Mouse (Mus musculus) liver, postnatal 0 days (tissue): ENCODE measurements around the gene Kcnj10. TPM values are rescaled to one million over a fixed set of nuclear protein-coding genes. Genes with fewer than 3 reads are reported as not detected.

Experiments
- ATAC-seq: fragments of 200-750 bp; cut with Nextera tagmentation; 2 replicates; pipeline ENCODE4 v1.8.0; 2017; ENCODE audit warnings: mild to moderate bottlenecking, moderate library complexity
- DNase-seq: peaks from one replicate; pipeline ENCODE4 v3.0.0-alpha.2; 2016
- H3K27ac ChIP-seq: fragments of 300-500 bp; sonication (generic); 2 replicates; pipeline ENCODE4 v1.5.1; 2014; ENCODE audit warnings: antibody characterized with exemption, moderate library complexity, mild to moderate bottlenecking, low read depth
- H3K27me3 ChIP-seq: fragments of 300-500 bp; sonication (generic); 2 replicates; pipeline ENCODE4 v1.6.1; 2014; ENCODE audit warnings: low read length, control low read depth, mixed read lengths; ENCODE audit not compliant: insufficient read depth
- H3K36me3 ChIP-seq: fragments of 300-500 bp; sonication (generic); replicated peaks from 2 replicates; pipeline ENCODE4 v1.6.1; 2014; ENCODE audit warnings: mild to moderate bottlenecking, control low read depth, low read length, moderate library complexity, mixed read lengths; ENCODE audit not compliant: insufficient read depth
- H3K4me1 ChIP-seq: fragments of 300-500 bp; sonication (generic); 2 replicates; pipeline ENCODE4 v1.6.1; 2014; ENCODE audit warnings: antibody characterized with exemption, mild to moderate bottlenecking, control low read depth; ENCODE audit not compliant: insufficient read depth
- H3K4me2 ChIP-seq: fragments of 300-500 bp; sonication (generic); 2 replicates; pipeline ENCODE4 v1.6.1; 2014; ENCODE audit warnings: low read depth, mild to moderate bottlenecking, low read length, moderate library complexity, mixed read lengths
- H3K4me3 ChIP-seq: fragments of 300-500 bp; sonication (generic); 2 replicates; pipeline ENCODE4 v1.5.1; 2014; ENCODE audit warnings: low read depth, low read length
- H3K9ac ChIP-seq: fragments of 300-500 bp; sonication (generic); replicated peaks from 2 replicates; pipeline ENCODE4 v1.6.1; 2014; ENCODE audit warnings: mild to moderate bottlenecking, moderate library complexity
- H3K9me3 ChIP-seq: fragments of 300-500 bp; sonication (generic); 2 replicates; pipeline ENCODE4 v1.6.1; 2016; ENCODE audit warnings: mild to moderate bottlenecking, control low read depth, low read length, mixed read lengths
- CTCF ChIP-seq: sonication (generic); IDR thresholded peaks from 2 replicates; pipeline ENCODE4 v1.5.1; 2016; ENCODE audit warnings: antibody characterized with exemption, low read depth
- EP300 ChIP-seq: IDR thresholded peaks from 2 replicates; pipeline ENCODE4 v1.6.1; 2016; ENCODE audit warnings: antibody characterized with exemption, low read depth, mild to moderate bottlenecking
- WGBS: fragments of 180-500 bp; shearing (Covaris S2); extraction: QIAGEN DNeasy Blood & Tissue Kit; methylation state at CpG from one replicate; pipeline ENCODE4 v1.1.7; 2014; ENCODE audit not compliant: insufficient replicate concordance; 5-methylcytosine and 5-hydroxymethylcytosine counted together
- polyA plus RNA-seq: library from polyadenylated mRNA; unstranded; fragments of >200 nt; fragmentation: Nextera tagmentation; extraction: Ambion mirVana; gene quantifications from 2 replicates; pipeline ENCODE4 v1.2.1, GENCODE M21; 2015

Gene Kcnj10
- polyA plus RNA-seq, 1 experiment from 2014 or later = 0.19 TPM

GRCm38 (mm10) chr1:172390769-172391168 is 49.8 kb downstream of the Kcnj10 start:
- H3K4me2 ChIP-seq = no peak overlapping the region
- WGBS = 37% methylated on average over 1 of the region's 1 CpGs
- no peaks in the 10 kb centered on the region for H3K9me3 ChIP-seq
- no peak overlapping the region for H3K27ac ChIP-seq
- DNase-seq (no peak), ATAC-seq (0 out of 2 replicates have a peak, but pooled peaks have one; percentile 23)
- 0 out of 2 replicates have a peak, but pooled peaks cover 4% of the 10 kb centered on the region for H3K4me1 ChIP-seq
- no peaks in the 10 kb centered on the region for H3K27me3 ChIP-seq
- no peaks in the 10 kb centered on the region for H3K36me3 ChIP-seq
- TF ChIP-seq EP300 = no peak
- TF ChIP-seq CTCF = no peak
- no peak overlapping the region for H3K4me3 ChIP-seq
- no peak overlapping the region for H3K9ac ChIP-seq

DNA sequence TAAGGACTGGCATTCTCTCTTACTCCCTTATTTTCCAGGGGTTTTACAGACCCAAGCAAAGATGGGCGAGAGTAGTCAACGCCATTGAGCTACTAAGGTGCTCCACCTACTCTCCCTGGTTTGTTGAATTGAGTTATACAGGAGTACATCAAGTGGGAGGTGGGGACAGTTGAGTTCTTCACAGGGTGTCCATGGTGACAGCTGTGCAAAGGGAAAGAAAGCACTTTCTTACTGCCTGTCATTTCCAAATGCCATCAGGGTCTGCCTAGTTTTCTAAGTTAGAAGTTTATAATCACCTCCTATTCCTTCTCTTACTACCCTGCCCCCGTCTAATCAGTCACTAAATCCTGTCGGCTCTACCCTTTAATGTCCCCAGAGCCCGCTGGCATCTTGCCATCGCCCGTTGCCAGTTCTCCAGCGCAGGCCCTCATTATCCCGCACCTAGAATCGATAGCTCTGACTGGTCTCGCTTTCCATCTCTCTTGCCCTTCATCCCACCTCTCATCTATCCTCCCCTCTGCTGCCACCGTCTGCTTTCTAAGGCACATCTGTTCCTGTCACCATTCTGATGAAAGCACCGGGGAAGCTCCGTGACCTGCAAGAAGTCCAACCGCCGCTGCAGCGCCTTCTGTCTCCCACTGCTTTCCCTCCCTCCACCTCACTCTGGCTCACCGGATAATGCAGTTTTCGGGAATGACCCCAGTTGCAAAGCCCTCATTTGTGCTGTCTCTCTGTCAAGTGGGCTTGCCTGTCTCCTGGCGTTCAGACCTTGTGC is 51.0 kb downstream of the Kcnj10 start:
- TF ChIP-seq EP300 (no peak), CTCF (no peak)
- H3K9me3 ChIP-seq = no peaks in the 10 kb centered on the region
- H3K4me1 ChIP-seq = 0 out of 2 replicates have a peak, but pooled peaks cover 4% of the 10 kb centered on the region
- no peak overlapping the region for H3K4me3 ChIP-seq
- H3K9ac ChIP-seq = no peak overlapping the region
- no peaks in the 10 kb centered on the region for H3K36me3 ChIP-seq
- WGBS = 46% methylated on average over 20 of the region's 20 CpGs
- ATAC-seq (peak; percentile 45; the same call in 1 of the 2 replicates), DNase-seq (peak; percentile 45)
- H3K27ac ChIP-seq = no peak overlapping the region
- H3K4me2 ChIP-seq = no peak overlapping the region
- H3K27me3 ChIP-seq = no peaks in the 10 kb centered on the region

DNA sequence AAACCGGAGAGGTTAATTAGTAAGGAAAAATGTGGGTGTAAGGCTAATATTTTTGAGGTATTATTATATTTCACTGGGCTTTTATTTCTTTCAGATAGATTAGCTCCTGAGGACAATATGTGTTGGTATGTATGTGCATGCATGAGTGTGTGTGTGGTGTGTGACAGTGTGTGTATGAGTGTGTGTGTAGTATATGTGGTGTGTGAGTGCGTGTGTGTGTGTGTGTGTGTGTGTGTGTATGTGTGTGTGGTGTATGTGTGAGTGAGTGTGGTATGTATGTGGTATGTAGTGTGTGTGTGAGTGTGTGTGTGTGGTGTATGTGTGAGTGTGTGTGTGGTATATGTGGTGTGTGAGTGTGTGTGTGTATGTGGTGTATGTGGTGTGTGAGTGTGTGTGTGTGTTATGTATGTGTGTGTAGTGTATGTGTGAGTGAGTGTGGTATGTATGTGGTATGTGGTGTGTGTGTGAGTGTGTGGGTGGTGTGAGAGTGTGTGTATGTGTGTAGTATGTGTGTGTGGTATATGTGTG is 51.7 kb downstream of the Kcnj10 start:
- Histone ChIP-seq H3K9me3 (no peaks in the 10 kb centered on the region), H3K9ac (no peak overlapping the region), H3K27ac (no peak overlapping the region), H3K4me3 (no peak overlapping the region), H3K4me1 (0 out of 2 replicates have a peak, but pooled peaks cover 4% of the 10 kb centered on the region), H3K36me3 (no peaks in the 10 kb centered on the region), H3K4me2 (no peak overlapping the region), H3K27me3 (no peaks in the 10 kb centered on the region)
- TF ChIP-seq CTCF (no peak), EP300 (no peak)
- WGBS = 81% methylated on average over 2 of the region's 2 CpGs
- ATAC-seq (no peak), DNase-seq (no peak)

GRCm38 (mm10) chr1:172393739-172394138 is 52.7 kb downstream of the Kcnj10 start:
- Histone ChIP-seq H3K9me3 (no peaks in the 10 kb centered on the region), H3K27ac (no peak overlapping the region), H3K4me2 (no peak overlapping the region), H3K36me3 (no peaks in the 10 kb centered on the region), H3K9ac (no peak overlapping the region), H3K4me1 (0 out of 2 replicates have a peak, but pooled peaks cover 4% of the 10 kb centered on the region), H3K27me3 (no peaks in the 10 kb centered on the region), H3K4me3 (no peak overlapping the region)
- DNase-seq (no peak), ATAC-seq (no peak)
- WGBS = 64% methylated on average over 8 of the region's 8 CpGs
- TF ChIP-seq EP300 = no peak
- no peak for TF ChIP-seq CTCF

DNA sequence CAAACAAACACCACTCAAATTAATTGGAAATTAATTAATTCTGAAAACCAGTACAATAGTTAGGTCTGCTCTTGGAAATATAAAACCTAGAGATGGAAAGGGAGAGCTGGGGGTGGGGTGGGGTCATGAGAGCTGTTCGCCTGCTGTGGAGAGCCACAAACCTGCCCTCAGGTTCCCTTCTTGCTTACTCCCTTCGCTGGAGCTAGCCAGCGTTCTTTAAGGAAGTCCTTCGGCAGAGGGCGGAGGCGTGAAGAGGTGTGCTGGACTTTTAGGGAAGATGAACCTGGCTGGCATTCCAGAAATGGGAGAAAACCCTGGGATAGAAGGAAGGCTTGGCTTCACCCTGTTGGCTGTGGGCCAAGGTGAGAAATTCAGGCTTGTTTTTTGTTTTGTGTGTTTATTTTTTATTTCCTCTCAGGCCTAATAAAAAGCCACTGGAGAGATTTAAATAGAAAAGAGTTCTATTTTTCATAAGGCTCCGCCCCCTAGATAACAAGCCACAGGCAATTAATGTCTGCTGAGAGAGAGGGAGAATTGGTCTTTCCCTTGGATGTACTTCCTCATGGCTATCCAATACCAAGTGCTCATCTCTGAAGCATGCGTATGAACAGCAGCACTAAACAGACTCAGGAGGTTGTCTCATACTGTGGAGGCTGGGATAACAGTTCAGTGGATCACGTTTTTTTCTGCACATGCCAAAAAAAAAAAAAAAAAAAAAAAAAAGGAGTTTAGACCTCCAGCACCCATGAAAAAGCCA is 56.2 kb downstream of the Kcnj10 start:
- H3K36me3 ChIP-seq = no peaks in the 10 kb centered on the region
- no peak overlapping the region for H3K9ac ChIP-seq
- H3K4me1 ChIP-seq = no peaks in the 10 kb centered on the region
- no peak for DNase-seq
- H3K4me2 ChIP-seq = no peak overlapping the region
- no peak for TF ChIP-seq CTCF
- no peak for TF ChIP-seq EP300
- no peaks in the 10 kb centered on the region for H3K27me3 ChIP-seq
- H3K9me3 ChIP-seq = no peaks in the 10 kb centered on the region
- ATAC-seq = no peak
- WGBS = 58% methylated on average over 9 of the region's 9 CpGs
- no peak overlapping the region for H3K4me3 ChIP-seq
- no peak overlapping the region for H3K27ac ChIP-seq

- H3K4me2 ChIP-seq = no peak overlapping the region
- DNase-seq (no peak), ATAC-seq (0 out of 2 replicates have a peak, but pooled peaks have one; percentile 21)
- no peaks in the 10 kb centered on the region for H3K9me3 ChIP-seq
- H3K36me3 ChIP-seq = no peaks in the 10 kb centered on the region
- no peak for TF ChIP-seq EP300
- TF ChIP-seq CTCF = no peak
- no peak overlapping the region for H3K4me3 ChIP-seq
- no peaks in the 10 kb centered on the region for H3K4me1 ChIP-seq
- no peak overlapping the region for H3K27ac ChIP-seq
- 46% methylated on average over 16 of the region's 16 CpGs for whole genome bisulfite sequencing
- H3K27me3 ChIP-seq = no peaks in the 10 kb centered on the region
- H3K9ac ChIP-seq = no peak overlapping the region
Observed at GRCm38 (mm10) chr1:172406077-172406706, 65.2 kb downstream of the Kcnj10 start.
